Mouse (Mus musculus): Measurements from ENCODE around the gene Cpe.

DNA sequence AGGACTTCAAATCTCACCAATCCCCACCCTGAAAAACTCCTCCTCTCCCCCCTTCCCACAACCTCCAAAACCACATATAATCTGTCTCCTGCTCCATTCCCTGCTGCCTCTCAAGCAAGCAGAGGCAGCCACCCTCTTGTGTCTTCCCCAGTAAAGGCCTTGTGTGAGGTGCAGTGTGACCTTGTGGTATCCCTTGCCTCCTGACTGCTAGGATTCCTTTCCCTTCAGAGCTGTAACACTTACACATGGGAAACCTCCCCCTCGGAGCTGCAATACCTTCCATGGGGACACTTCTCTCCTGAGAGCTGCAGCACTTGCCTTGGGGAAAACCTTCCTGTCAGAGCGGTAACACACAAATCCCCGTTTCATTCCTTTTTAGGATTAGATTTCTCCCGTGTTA lies 96.5 kb downstream of the Cpe start:
- TF ChIP-seq CTCF (IDR thresholded peaks at IDR 0.05; ENCODE audit: low read depth) (no peak), EP300 (IDR thresholded peaks at IDR 0.05; ENCODE audit: low read depth) (no peak)

All from liver, embryonic 14.5 days (tissue).